Mouse (Mus musculus) bone marrow, adult 2 months (tissue): ENCODE measurements around the gene Scaper.

ENCODE experiments used
- CTCF ChIP-seq: fragments of 200-500 bp; IDR thresholded peaks from 2 replicates; pipeline ENCODE4 v1.5.1; 2011; ENCODE audit warnings: low read length, control low read depth; ENCODE audit not compliant: control insufficient read depth, insufficient read depth
- POLR2A ChIP-seq: fragments of 200-500 bp; IDR thresholded peaks from 2 replicates; pipeline ENCODE4 v1.6.1; 2011; ENCODE audit warnings: low read depth, mild to moderate bottlenecking, control low read depth, low read length, borderline replicate concordance; ENCODE audit not compliant: control insufficient read depth

- TF ChIP-seq POLR2A (no peak), CTCF (no peak)
These were observed 394.6 kb downstream of the Scaper start for GRCm38 (mm10) chr9:55543336-55543702.
